Mouse (Mus musculus): Measurements from ENCODE around the gene Ahcy.
"Not testable (repeated sequence)": the region's sequence is repeated elsewhere in the genome, so short reads cannot be mapped to it uniquely, and the experiment has no call there.

The Ahcy gene

DNA sequence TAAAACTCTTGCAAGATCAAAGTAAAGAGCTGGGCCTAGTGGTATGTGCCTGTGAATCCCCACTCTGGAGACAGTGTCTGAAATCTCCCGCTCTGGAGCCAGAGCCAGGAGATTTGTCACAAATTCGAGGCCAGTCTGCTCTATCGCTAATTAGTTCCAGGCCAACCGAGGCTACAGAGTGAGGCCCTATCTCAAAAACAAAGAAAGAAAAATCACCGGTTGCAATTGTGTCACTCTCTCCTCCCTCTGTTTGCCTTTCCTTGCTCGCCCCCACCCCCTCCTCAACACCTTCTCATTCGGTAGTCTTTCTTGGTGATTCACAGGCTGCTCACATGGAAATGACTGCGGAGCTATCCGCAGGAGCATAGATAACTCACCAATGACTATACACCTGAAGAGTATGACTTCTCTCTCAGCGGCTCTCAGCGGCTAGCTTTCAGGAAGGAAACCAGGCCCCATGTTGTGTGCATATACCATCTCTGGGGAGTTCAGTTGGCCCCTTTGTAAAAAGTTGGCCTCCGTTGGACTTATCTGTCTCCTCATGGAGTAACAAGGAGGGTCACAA is 551 bp upstream of the Ahcy start:
- no peak for DNase-seq (ENCODE audit: low spot score in 2 of 2)

- DNase-seq (ENCODE audit: low spot score in 2 of 2): no peak
These were observed 950 bp downstream of the Ahcy start for GRCm38 (mm10) chr2:155073347-155073746.

GRCm38 (mm10) chr2:155072353-155073145 is 1.7 kb downstream of the Ahcy start:
- no peak for DNase-seq (ENCODE audit: low spot score in 2 of 2)

- DNase-seq (ENCODE audit: low spot score in 2 of 2): no peak
These were observed 3.3 kb downstream of the Ahcy start for GRCm38 (mm10) chr2:155071027-155071426.

DNA sequence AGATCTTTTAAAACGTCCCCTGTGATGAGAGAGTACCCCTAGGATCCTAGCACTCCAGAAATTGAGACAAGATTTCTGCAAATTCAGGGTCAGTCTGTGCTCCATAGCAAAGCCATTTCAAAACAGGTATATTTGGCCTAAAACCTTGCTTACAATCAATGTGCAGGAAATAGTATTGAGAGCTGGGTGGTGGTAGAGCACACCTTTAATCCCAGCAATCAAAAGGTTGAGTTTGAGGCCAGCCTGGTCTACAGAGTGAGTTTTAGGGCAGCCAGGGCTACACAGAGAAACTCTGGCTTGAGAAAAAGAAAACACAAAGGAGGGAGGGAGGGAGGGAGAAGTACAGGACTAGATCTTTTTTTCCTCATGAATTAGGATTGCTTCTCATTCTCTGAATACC is 16.9 kb downstream of the Ahcy start:
- DNase-seq (ENCODE audit: low spot score in 2 of 2): no peak

DNA sequence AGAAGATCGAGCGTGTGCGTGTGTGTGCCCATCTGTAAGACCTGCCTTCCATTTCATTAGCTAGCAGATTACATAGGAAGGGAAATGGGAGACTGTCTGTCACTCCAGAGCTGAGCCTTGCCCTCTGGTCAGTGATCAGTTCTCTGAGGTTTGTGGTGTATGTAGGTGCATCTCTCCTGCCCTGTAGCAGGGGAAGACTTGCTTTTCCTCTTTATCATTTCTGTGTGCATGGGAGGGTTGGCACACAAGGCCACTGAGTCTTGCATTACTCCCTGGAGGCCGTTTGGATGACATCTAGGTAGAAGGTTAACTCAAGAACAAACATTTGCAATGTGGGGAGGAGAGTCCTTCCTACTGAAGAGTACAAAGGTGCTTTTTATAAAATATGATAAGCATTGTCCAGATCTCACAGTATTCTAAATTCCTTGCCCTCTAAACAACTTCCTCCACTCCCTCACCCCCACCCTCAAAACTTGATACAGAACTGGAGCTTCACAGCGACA is 18.2 kb downstream of the Ahcy start:
- no peak for DNase-seq (ENCODE audit: low spot score in 2 of 2)

DNA sequence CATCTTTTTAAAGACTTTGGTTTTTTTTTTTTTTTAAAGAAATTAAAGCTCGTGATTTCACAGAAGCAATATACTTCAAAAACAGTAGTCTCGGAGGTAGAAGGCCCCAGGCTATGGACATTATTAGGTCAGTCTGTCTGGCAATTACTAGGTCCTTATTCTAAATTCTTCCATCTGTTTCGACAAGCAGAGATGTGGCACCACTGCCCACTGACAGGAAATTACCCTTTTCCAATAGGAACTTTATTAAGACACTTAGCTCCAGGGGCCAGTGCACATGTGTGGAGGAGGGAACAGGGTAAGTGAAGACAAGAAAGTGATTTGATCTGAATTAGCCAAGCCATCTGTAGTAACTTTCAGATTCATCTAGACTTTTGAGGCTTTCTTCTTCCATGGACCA is 19.6 kb downstream of the Ahcy start:
- no peak for DNase-seq (ENCODE audit: low spot score in 2 of 2)

GRCm38 (mm10) chr2:155053512-155053911 is 20.8 kb downstream of the Ahcy start:
- DNase-seq (ENCODE audit: low spot score in 2 of 2): not testable (repeated sequence)

DNA sequence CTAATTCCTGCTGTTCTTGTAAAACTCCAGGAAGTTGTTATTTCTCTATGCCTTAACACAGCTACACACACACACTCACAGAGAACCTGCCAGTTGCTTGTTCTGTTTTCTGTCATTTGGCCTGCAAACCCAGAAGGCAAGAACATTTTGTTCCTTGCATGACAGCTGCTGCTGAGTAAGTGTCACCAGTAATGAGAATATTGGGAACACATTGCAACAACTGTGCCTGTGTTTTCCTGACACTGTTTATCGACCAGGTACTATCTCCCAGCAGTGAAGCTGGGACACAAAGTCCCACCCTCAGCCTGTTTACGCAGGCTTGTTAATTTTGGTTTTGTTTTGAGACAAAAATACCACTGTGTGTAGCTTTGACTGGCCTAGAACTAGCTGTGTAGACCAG is 21.6 kb downstream of the Ahcy start:
- no peak for DNase-seq (ENCODE audit: low spot score in 2 of 2)

- no peak for DNase-seq (ENCODE audit: low spot score in 2 of 2)
These were observed 22.5 kb downstream of the Ahcy start for GRCm38 (mm10) chr2:155051622-155052351.

DNA sequence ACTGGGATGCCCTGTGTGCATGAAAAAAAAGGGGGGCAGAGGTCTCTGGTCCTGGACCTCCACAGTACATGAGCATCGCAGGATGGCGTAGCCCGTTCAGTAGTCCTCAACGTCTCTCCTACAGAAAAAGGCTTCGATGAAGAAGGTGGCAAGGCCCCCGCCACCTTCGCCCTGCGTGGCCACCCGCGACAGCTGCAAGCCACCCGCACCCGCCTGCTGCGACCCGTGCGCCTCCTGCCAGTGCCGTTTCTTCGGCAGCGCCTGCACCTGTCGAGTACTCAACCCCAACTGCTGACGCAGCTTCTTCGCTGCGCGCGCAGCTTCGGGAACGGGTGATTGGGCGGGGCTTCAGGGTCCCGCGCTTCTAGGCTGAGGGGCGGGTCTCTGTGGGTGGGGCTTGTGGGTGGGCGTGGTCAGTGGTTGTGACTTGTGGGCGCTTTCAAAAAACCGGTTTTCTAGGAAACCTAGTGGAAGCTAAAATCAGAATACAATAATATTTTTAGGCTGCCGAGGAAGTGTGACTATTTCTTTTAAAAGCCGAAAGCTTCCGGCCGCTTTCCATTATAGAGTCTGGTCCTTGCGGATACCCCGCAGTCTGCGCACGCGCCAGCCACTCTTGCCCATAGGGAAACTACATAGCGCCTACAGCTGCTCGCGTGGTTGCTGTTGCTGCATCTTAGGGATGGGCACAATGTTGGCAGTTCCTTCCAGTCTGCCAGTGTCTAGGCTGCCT is 23.6 kb downstream of the Ahcy start:
- peak; percentile 96 for DNase-seq (ENCODE audit: low spot score in 2 of 2)

GRCm38 (mm10) chr2:155050108-155050503 is 24.2 kb downstream of the Ahcy start:
- no peak for DNase-seq (ENCODE audit: low spot score in 2 of 2)

DNA sequence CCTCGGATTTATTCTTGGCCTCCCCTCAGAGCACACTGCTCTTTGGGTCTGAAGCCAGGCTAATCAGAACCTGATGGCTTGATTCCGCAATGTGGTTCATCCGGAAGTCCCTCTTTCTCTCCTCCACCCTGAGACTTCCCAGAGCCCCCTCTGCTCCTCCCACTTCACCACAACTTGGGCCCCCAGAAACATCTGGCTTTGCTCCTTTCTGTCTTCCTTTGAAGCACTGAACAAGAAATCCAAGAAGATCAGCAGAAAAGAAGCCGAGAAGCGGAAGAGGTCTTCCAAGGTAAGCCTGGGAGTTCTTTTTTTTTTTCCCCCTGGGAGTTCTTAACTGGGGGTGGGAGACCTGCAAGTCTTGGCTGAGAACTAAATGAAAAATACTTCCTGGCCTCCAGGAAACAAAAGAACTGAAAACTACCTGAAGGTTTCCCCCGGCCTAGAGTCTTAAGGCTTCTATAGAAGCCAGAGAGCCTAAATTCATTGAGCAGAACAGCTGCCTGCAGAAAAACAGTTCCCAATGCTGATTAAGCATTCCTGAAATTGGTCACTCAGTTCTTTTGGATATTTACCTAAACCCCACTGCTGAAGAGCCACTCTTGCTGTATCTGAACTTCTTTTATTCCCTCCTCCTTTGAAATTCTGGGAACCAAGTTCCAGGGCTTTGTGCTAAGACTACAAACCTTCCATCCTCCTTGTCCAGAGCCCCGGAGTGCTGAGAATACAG is 26.7 kb downstream of the Ahcy start:
- no peak for DNase-seq (ENCODE audit: low spot score in 2 of 2)

DNA sequence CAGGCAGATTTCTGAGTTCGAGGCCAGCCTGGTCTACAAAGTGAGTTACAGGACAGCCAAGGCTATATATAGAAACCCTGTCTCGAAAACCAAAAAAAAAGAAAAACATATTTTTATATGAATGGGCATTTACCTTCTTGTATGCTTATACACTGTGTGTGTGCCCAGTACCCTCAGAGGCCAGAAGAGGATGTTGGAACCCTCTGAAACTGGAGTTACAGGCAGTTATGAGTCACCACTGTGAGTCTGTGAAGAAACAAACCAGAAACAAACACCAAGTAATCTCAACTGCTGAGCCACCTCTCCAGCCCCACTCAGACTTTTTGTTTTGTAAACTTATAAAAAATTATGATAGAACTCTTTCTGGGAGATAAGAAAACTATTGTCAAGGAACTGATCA is 27.5 kb downstream of the Ahcy start:
- no peak for DNase-seq (ENCODE audit: low spot score in 2 of 2)

DNA sequence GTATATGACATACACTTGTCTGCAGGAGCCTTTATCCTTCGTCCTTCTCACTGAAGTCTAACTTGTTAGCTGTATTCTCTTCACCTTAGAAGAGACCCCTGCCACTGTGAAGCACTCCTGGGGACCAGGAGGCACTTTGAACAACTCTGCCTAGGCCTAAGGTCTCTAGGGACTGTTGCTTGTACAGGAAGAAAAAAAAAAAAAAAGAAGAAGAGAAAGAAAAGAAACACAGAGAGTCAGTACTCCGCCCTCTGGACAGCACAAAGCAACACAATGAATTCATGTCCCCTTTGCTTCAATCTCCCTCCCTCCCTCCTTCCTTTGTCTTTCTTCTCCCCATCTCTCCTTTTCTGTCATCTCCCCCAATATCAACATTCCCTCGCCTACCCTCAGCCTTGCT is 29.2 kb downstream of the Ahcy start:
- DNase-seq (ENCODE audit: low spot score in 2 of 2): no peak

DNA sequence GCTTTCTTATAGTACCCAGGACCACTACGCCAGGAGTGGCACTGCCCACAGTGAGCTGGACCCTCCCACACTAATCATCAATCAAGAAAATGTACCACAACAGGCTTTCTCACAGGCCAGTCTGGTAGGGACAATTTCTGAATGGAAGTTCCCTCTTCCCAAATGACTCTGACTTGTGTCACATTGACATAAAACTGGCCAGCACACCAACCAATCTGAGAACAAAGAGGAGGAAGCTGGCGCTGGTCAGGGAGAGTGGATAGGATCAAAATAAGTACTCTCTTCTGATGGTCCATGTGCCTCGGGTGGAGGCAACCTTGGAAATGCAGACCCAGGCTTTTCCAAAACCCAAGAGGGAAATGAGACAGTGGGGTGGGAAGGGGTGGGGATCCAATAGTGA is 29.8 kb downstream of the Ahcy start:
- DNase-seq (ENCODE audit: low spot score in 2 of 2): no peak

DNA sequence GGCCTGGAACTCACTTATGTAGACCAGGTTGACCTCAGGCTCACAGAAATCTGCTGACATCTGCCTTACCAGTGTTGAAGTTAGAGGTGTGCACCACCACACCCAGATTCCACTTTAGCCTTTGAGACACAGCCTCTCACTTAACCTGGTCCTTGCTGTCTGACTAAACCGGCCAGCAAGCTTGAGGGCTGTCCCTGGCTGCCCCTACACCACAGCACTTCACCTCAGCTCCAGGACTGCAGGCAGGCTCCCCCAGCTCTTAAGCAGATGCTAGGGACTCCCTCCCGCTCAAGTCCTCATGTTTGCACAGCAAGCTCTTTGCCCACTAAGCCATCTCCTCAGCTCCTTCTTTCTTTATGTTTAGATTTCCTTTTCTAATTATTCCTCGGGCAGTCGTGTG is 34.3 kb downstream of the Ahcy start:
- no peak for DNase-seq (ENCODE audit: low spot score in 2 of 2)

GRCm38 (mm10) chr2:155032938-155033710 is 41.2 kb downstream of the Ahcy start:
- DNase-seq (ENCODE audit: low spot score in 2 of 2): no peak

GRCm38 (mm10) chr2:155030831-155031230 is 43.5 kb downstream of the Ahcy start:
- DNase-seq (ENCODE audit: low spot score in 2 of 2): no peak

DNA sequence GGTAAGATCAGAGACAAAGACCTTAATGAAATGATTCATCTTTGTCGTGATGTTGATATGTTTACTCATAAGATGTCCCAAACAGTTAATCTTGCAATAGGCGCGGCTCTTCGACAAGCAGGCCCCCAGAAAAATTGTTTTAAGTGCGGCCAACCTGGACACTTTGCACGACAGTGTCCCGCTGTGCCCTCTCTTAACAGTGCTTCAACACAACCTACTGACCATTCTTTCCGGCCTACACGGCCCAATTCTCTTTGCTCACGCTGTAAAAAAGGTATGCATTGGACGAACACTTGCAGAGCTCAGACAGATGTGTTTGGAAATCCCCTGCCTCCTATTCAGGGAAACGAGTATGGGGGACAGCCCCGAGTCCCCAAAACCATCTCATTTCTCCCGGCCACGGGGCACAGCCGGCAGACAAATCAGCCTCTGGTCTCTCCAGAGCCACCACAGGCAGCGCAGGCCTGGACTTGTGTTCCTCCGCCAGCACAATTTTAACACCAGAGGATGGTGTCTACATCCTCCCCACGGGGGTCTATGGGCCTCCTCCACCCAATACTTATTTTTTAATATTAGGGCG is 54.0 kb downstream of the Ahcy start:
- DNase-seq (ENCODE audit: low spot score in 2 of 2): not testable (repeated sequence)
